Mouse (Mus musculus): ENCODE measurements around the gene Phf21a. TPM values are rescaled to one million over a fixed set of nuclear protein-coding genes. Genes with fewer than 3 reads are reported as not detected.
A peak's percentile ranks its signal among the peaks of the same experiment; 100 is the strongest.

Gene Phf21a
- polyA plus RNA-seq (2016; fragmentation: Nextera tagmentation; extraction: Ambion mirVana), result 38.3 and 42.7 TPM in 2 replicates

DNA sequence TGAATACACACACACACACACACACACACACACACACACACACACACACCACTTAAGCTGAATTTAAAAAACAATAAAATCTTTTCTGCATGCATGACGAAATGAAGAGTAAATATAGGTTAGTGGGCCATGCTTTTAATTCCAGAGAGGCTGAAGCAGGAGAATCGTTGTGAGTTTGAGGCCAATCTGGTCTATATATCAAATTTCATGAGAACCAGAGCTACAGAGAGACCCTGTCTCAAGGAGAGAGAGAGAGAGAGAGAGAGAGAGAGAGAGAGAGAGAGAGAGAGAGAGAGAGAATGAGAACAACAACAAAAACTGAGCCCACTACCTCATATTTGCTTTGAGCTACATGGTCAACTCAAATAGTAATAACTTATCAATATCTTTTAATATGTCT, at the start of gene Phf21a:
Gene Phf21a (plus strand): TSS at position 301 of the 400 bp plus-strand sequence.
- DNase-seq (ENCODE audit: extremely low spot score, low spot score), result no peak
- H3K9me3 ChIP-seq, result no peaks in the 10 kb centered on the region
- no peak within 1 kb of the TSS for H3K4me3 ChIP-seq
- H3K27ac ChIP-seq, result no peak within 1 kb of the TSS
- no peaks in the 10 kb centered on the region for H3K4me1 ChIP-seq
- whole genome bisulfite sequencing, result 90% methylated on average over 2 of the region's 2 CpGs
- no peaks in the 10 kb centered on the region for H3K27me3 ChIP-seq (ENCODE audit: poor library complexity, severe bottlenecking)
- no peaks in the 10 kb centered on the region for H3K36me3 ChIP-seq (replicated peaks)

DNA sequence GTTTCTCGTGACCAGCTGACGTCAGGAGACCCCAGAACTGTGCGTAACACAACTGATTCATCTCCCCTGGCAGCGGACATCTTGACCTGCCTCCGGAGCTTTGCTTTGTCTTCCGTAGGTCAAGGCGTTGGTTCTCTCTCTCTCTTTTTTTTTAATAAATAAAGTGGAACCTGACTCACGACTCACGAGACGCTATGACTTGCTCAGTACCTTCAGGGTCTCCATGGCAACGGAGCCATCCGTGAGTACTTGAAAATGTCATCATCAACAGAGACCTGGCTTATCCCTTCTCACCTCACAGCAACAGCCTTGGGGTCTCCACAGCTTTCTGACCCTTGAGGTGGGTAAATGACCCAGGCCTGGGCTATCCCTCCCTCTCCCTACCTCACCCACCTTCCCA, 49.6 kb upstream of the Phf21a start:
- H3K4me1 ChIP-seq, result no peaks in the 10 kb centered on the region
- H3K9me3 ChIP-seq, result no peaks in the 10 kb centered on the region
- 0 out of 2 replicates have a peak, but pooled peaks cover 8% of the 10 kb centered on the region for H3K27me3 ChIP-seq (ENCODE audit: poor library complexity, severe bottlenecking)
- no peaks in the 10 kb centered on the region for H3K36me3 ChIP-seq (replicated peaks)
- 91% methylated on average over 12 of the region's 12 CpGs for WGBS
- DNase-seq (ENCODE audit: extremely low spot score, low spot score), result no peak
- no peak overlapping the region for H3K27ac ChIP-seq
- H3K4me3 ChIP-seq, result no peak overlapping the region

DNA sequence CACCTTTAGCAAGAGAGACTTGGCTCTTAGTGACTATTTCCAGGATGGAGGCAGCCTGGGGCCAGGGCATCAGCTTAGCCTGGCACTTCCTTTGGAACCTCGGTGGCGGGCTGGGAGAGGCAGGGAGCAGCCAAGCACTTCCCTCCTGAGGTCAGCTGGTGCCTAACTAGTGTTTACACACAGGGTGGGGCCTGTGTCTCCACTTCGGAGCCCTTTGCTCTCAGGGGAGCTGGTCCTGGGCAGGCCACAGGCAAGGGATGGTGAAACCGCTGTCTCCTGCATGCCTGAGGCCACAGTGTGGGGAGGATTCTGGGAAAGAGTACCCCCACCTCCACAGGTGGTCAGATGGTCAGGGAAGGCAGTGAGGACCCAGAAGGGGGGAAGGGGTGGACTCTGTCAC, 45.3 kb upstream of the Phf21a start:
- Histone ChIP-seq H3K27me3 (ENCODE audit: poor library complexity, severe bottlenecking) (peaks cover 32% of the 10 kb centered on the region), H3K4me1 (no peaks in the 10 kb centered on the region), H3K27ac (no peak overlapping the region), H3K36me3 (replicated peaks) (no peaks in the 10 kb centered on the region), H3K9me3 (no peaks in the 10 kb centered on the region), H3K4me3 (no peak overlapping the region)
- 34% methylated on average over 4 of the region's 4 CpGs for WGBS
- DNase-seq (ENCODE audit: extremely low spot score, low spot score), result no peak

DNA sequence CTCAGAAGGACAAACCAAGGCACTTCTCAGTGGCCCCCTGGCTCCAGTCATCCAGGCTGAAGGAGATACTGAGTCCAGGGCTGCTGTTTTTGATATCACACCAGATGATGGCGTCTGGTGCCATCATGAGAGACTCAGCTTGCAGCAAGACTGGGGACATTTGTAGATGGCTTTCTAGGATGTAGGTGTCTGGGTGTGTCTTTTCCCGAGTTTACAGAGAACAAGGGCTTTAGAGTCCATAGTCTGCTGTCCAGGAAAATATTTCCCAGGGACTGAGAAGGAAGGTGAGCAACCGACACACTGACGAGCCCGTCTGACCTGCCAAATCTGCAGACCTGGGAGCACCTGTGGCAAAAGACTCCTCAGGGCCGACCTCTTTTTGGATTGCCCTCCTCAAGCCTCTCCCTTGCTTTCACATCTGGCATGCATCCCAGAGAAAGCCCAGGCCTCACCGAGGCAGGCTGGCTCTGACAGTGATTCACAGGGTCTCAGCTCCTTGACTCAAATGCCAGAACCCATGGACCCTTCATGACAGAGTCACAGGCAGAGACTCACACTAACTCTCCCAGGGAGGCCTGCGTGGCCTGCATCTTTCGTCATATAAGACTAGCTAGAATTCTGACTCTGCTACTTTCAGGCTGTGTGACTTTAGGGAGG, 44.8 kb upstream of the Phf21a start:
- Histone ChIP-seq H3K9me3 (no peaks in the 10 kb centered on the region), H3K27ac (no peak overlapping the region), H3K4me1 (peaks cover 3% of the 10 kb centered on the region; the same call in 1 of the 2 replicates), H3K4me3 (no peak overlapping the region), H3K27me3 (ENCODE audit: poor library complexity, severe bottlenecking) (peaks cover 37% of the 10 kb centered on the region), H3K36me3 (replicated peaks) (no peaks in the 10 kb centered on the region)
- 80% methylated on average over 9 of the region's 9 CpGs for WGBS
- DNase-seq (ENCODE audit: extremely low spot score, low spot score), result no peak

DNA sequence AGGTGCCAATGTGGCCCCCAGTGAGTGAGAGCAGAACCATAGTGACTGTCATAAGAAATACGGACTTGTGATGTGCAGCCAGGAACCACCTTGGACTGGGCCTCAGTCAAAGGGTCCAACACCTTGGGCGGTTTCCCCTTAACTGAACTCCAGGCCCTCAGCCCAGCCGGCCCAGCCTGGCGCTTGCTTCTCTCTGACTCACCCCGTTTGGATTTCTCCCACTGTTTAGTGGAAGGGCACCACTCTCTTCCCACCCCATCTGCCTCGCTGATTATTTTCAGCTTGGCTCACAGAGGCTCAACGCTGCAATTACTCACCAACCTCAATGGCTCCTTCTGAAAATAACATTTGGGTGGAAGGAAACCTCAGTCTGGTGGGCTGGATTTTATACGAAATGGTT, 40.7 kb upstream of the Phf21a start:
- no peaks in the 10 kb centered on the region for H3K9me3 ChIP-seq
- no peak overlapping the region for H3K27ac ChIP-seq
- H3K27me3 ChIP-seq (ENCODE audit: poor library complexity, severe bottlenecking), result peaks cover 73% of the 10 kb centered on the region
- no peak for DNase-seq (ENCODE audit: extremely low spot score, low spot score)
- no peak overlapping the region for H3K4me3 ChIP-seq
- H3K4me1 ChIP-seq, result peaks cover 18% of the 10 kb centered on the region
- no peaks in the 10 kb centered on the region for H3K36me3 ChIP-seq (replicated peaks)
- 85% methylated on average over 8 of the region's 8 CpGs for WGBS

DNA sequence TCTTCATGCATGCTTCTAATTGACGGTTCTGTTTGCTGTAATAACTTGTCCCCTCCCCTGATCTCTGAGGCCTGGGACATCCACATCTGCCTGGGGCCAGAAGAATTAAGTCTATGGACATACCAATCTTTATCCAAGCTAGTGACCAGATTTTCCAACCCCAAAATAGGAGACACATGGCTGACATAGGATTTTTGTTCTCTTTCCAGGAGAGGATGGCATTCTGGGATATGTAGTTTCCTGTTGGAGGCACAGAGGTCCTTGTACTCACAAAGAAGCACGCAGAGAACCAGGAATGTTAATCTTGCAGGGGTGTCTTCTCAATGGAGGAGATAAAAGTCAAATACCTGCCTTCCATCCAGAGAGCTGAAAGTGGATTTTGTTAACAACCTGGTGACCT, 40.2 kb upstream of the Phf21a start:
- Histone ChIP-seq H3K27me3 (ENCODE audit: poor library complexity, severe bottlenecking) (peaks cover 75% of the 10 kb centered on the region), H3K9me3 (no peaks in the 10 kb centered on the region), H3K36me3 (replicated peaks) (no peaks in the 10 kb centered on the region), H3K27ac (no peak overlapping the region), H3K4me1 (peaks cover 18% of the 10 kb centered on the region), H3K4me3 (no peak overlapping the region)
- WGBS, result 62% methylated on average over 2 of the region's 2 CpGs
- no peak for DNase-seq (ENCODE audit: extremely low spot score, low spot score)

DNA sequence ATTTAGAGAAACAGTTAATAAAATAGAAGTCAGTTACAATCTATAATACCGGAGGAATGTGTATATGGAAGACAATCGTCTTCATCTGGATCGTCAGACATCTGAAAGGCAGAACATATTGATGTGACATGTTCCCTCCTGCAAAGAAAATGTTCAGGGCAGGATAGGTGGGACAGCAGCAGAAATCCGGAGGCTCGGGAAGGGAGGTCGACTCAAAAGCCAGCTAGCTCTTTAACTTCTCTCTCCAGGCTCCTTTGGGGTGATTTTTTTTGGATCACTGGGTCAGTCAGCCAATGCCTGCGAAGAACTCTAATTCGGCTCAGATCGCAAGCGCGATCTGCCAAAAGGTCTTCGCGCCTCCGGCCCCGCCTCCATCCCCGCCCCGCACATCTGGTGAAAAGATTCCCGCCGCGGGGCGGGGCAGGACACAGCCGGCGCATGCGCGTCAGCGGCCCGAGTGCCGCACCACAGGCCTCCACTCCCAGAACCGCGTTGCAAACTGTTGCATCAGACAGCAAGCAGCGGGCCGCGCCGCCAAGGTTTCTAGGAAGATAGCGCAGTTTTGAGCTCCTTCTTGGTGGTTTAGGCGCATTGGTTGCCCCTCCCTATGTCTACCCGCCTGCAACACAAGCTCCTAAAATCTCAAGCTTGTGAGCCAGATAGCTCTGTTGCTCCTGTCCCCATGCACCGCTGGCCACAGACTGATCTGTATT, 37.7 kb upstream of the Phf21a start:
- peak overlapping the region; percentile 88 for H3K27ac ChIP-seq
- no peaks in the 10 kb centered on the region for H3K36me3 ChIP-seq (replicated peaks)
- no peaks in the 10 kb centered on the region for H3K9me3 ChIP-seq
- peak overlapping the region; percentile 54 for H3K4me3 ChIP-seq
- H3K4me1 ChIP-seq, result peaks cover 40% of the 10 kb centered on the region
- DNase-seq (ENCODE audit: extremely low spot score, low spot score), result peak; percentile 89
- WGBS, result 4% methylated on average over 38 of the region's 38 CpGs
- peaks cover 91% of the 10 kb centered on the region for H3K27me3 ChIP-seq (ENCODE audit: poor library complexity, severe bottlenecking)

DNA sequence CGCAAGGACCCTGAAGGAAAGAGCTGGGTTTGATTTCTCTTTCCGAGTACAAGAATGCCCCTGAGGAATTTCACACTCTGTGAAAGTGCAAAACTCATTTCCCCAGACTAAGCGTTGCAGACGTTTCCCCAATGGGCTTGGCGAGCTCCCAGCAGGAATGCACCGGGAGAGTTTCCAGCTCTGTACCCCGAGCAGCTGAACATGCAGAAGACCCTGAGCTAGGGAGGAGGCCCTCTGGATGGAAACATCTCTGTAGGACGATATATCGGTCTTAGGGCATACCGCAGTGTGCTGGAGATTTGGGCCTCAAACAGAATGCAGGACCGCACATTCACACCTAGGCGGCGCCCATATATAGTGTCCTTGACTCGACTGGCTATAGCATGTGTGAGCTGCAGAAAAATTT, 37.1 kb upstream of the Phf21a start:
- Histone ChIP-seq H3K4me3 (peak overlapping the region; percentile 54), H3K9me3 (no peaks in the 10 kb centered on the region), H3K36me3 (replicated peaks) (no peaks in the 10 kb centered on the region), H3K27me3 (ENCODE audit: poor library complexity, severe bottlenecking) (peaks cover 95% of the 10 kb centered on the region), H3K4me1 (peaks cover 41% of the 10 kb centered on the region), H3K27ac (peak overlapping the region; percentile 88)
- 3% methylated on average over 14 of the region's 14 CpGs for WGBS
- peak; percentile 72 for DNase-seq (ENCODE audit: extremely low spot score, low spot score)

DNA sequence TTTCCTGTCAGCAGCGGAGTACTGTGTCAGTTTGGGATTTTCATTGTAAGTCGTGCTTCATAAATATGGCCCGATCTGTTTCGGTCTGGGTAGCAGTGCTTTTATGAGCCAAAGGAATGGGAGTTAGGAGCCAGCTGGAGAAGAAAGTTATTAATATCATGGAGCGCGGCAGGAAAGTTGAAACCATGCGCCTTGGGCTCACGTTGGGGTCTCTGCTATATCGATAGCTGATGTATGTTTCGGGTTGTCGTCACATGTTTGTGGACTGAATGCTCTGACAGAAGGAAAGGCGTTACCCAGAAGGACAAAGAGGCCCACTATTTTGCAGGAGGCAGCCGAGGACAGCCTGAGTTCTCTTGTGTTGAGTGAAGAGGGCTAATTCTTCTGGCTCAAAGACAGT, 36.2 kb upstream of the Phf21a start:
- DNase-seq (ENCODE audit: extremely low spot score, low spot score), result no peak
- Histone ChIP-seq H3K9me3 (no peaks in the 10 kb centered on the region), H3K4me1 (peaks cover 41% of the 10 kb centered on the region), H3K36me3 (replicated peaks) (no peaks in the 10 kb centered on the region), H3K27me3 (ENCODE audit: poor library complexity, severe bottlenecking) (peaks cover 95% of the 10 kb centered on the region), H3K27ac (no peak overlapping the region), H3K4me3 (no peak overlapping the region)
- WGBS, result 88% methylated on average over 13 of the region's 13 CpGs

DNA sequence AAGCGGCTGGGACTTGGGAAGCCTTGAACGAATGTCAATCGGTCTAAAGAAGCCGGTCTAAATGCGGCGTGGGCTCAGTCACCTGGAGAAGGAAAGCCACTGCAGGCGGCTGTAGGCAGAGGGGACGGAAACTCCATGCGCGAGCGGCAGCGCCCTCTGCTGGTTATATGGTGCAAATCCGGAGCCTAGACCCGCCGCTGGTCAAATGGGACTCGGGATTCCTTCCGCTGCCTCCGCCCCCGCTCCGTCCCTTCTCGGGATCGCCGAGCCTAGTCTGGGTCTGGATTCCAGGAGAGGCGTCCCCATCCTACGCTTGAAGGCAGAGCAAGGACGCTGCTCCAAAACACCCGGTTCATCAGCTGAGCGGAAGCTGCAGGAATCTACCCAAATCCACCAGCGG, 34.4 kb upstream of the Phf21a start:
- H3K4me1 ChIP-seq, result peaks cover 38% of the 10 kb centered on the region

DNA sequence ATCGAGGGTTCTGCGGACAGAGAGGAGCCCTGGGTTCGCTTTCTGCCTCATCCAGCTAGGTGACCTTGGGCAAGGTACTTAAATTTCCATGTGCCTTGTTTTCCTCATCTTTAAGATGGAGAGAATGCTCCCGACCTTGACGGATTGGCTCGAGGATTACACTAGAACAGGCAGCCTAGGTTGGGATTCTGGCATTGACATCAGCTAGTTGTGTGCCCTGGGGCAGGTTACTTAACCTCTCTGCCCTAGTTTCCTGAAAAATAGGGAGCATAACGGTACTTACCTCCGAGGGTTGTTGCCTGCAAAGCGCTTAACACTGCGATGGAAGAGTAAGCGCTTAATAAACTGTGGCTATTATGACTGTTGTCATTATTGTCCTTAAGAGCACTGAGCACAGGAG, 34.0 kb upstream of the Phf21a start:
- Histone ChIP-seq H3K36me3 (replicated peaks) (no peaks in the 10 kb centered on the region), H3K27ac (no peak overlapping the region), H3K4me1 (peaks cover 38% of the 10 kb centered on the region), H3K4me3 (peak overlapping the region; percentile 72), H3K27me3 (ENCODE audit: poor library complexity, severe bottlenecking) (peaks cover 91% of the 10 kb centered on the region), H3K9me3 (no peaks in the 10 kb centered on the region)
- WGBS, result 2% methylated on average over 11 of the region's 11 CpGs
- DNase-seq (ENCODE audit: extremely low spot score, low spot score), result no peak

More for the DNA sequence above, 34.4 kb upstream of the Phf21a start:
- WGBS, result 0% methylated on average over 29 of the region's 29 CpGs
- H3K36me3 ChIP-seq (replicated peaks), result no peaks in the 10 kb centered on the region
- peak overlapping the region; percentile 72 for H3K4me3 ChIP-seq
- DNase-seq (ENCODE audit: extremely low spot score, low spot score), result peak; percentile 92
- no peak overlapping the region for H3K27ac ChIP-seq
- H3K27me3 ChIP-seq (ENCODE audit: poor library complexity, severe bottlenecking), result peaks cover 95% of the 10 kb centered on the region
- no peaks in the 10 kb centered on the region for H3K9me3 ChIP-seq

DNA sequence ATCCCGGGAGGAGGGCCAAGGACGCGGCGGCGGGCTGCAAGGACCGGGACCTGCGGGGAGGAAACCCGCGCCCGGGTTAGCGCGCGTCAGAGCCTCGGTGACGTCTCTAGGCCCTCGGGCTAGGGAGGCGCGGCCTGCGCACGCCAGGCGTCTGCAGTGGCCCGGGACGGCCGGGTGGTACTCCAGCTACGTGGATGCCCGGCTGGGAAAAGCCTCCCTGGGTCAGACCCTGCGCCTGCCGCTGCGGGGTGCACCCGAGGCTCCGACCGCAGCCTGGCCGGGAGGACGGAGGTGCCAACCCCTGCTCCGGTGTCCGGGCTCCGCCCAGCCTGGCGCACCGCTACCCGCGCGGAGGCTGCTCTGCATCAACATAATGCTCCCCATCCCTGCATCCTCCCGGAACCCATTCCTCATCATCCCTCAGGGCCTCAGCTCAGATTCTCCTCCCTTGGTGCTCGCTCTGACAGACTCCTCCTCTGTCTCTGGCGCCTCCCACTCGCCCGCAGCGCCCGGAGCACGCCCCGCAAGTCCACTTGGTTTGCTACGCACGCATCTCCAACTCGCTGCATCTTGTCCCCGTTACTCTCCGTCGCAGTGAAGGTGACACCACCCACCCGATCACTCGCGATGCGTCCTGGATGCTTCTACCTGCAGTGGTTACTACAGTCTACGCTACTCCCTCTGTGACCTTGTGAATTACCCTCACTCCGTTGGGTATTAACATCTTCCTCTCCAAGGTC, 33.3 kb upstream of the Phf21a start:
- WGBS, result under 1% methylated on average over 63 of the region's 63 CpGs
- H3K27ac ChIP-seq, result peak overlapping the region; percentile 57
- H3K4me3 ChIP-seq, result peak overlapping the region; percentile 72
- no peaks in the 10 kb centered on the region for H3K36me3 ChIP-seq (replicated peaks)
- no peaks in the 10 kb centered on the region for H3K9me3 ChIP-seq
- DNase-seq (ENCODE audit: extremely low spot score, low spot score), result peak; percentile 65
- H3K4me1 ChIP-seq, result peaks cover 38% of the 10 kb centered on the region
- peaks cover 84% of the 10 kb centered on the region for H3K27me3 ChIP-seq (ENCODE audit: poor library complexity, severe bottlenecking)

DNA sequence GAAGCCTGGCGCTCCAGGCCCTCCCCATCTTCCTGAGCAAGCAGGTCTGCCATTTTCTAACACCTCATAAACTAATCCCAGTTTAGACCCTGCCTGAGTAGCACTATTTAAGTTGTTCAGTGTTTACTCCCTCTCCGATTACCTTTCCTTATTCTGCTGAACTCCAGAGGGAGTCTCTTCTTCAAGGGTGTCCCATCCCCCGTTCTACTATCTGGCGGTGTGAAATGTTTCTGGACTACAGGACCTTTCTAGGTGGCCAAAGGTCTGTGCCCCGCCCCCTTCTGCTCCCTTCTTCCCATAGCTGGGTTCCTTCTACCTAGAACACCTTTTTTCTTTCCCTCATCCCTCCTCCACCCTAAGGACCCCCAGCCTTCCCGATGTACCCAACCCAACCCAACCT, 32.6 kb upstream of the Phf21a start:
- DNase-seq (ENCODE audit: extremely low spot score, low spot score), result no peak
- Histone ChIP-seq H3K4me1 (peaks cover 34% of the 10 kb centered on the region), H3K27me3 (ENCODE audit: poor library complexity, severe bottlenecking) (peaks cover 77% of the 10 kb centered on the region), H3K4me3 (peak overlapping the region; percentile 72), H3K27ac (no peak overlapping the region), H3K36me3 (replicated peaks) (no peaks in the 10 kb centered on the region), H3K9me3 (no peaks in the 10 kb centered on the region)
- 10% methylated on average over 6 of the region's 6 CpGs for WGBS
